Mouse (Mus musculus) forebrain, postnatal 0 days (tissue): ENCODE results near the gene Tdrd7. TPM values are rescaled to one million over a fixed set of nuclear protein-coding genes. Genes with fewer than 3 reads are reported as not detected.

ENCODE experiments used
- ATAC-seq: fragments of 200-750 bp; cut with Nextera tagmentation; 2 replicates; pipeline ENCODE4 v1.8.0; 2017; ENCODE audit warnings: mild to moderate bottlenecking, moderate library complexity
- DNase-seq: peaks from one replicate; pipeline ENCODE4 v3.0.0-alpha.2; 2015
- H3K27ac ChIP-seq: fragments of 300-500 bp; sonication (generic); 2 replicates; pipeline ENCODE4 v1.5.1; 2014; ENCODE audit warnings: low read depth, mild to moderate bottlenecking, antibody characterized with exemption, low read length, moderate library complexity, mixed read lengths
- H3K27me3 ChIP-seq: fragments of 300-500 bp; sonication (generic); 2 replicates; pipeline ENCODE4 v1.6.1; 2014; ENCODE audit warnings: mild to moderate bottlenecking, low read length, mixed read lengths; ENCODE audit not compliant: insufficient read depth
- H3K36me3 ChIP-seq: fragments of 300-500 bp; sonication (generic); 2 replicates; pipeline ENCODE4 v1.6.1; 2014; ENCODE audit warnings: mild to moderate bottlenecking, moderate library complexity; ENCODE audit not compliant: insufficient read depth
- H3K4me1 ChIP-seq: fragments of 300-500 bp; sonication (generic); 2 replicates; pipeline ENCODE4 v1.6.1; 2014; ENCODE audit warnings: antibody characterized with exemption; ENCODE audit not compliant: insufficient read depth
- H3K4me2 ChIP-seq: fragments of 300-500 bp; sonication (generic); 2 replicates; pipeline ENCODE4 v1.6.1; 2014; ENCODE audit warnings: low read depth, mild to moderate bottlenecking, moderate library complexity
- H3K4me3 ChIP-seq: fragments of 300-500 bp; sonication (generic); 2 replicates; pipeline ENCODE4 v1.5.1; 2014; ENCODE audit warnings: low read depth, low read length, mixed read lengths
- H3K9ac ChIP-seq: fragments of 300-500 bp; sonication (generic); 2 replicates; pipeline ENCODE4 v1.6.1; 2014; ENCODE audit warnings: mild to moderate bottlenecking
- H3K9me3 ChIP-seq: fragments of 300-500 bp; sonication (generic); 2 replicates; pipeline ENCODE4 v1.6.1; 2016; ENCODE audit warnings: low read length
- CTCF ChIP-seq: sonication (generic); IDR thresholded peaks from 2 replicates; pipeline ENCODE4 v1.5.1; 2016; ENCODE audit warnings: antibody characterized with exemption, control low read depth, low read depth
- WGBS: fragments of 180-500 bp; shearing (Covaris S2); extraction: QIAGEN DNeasy Blood & Tissue Kit; methylation state at CpG from one replicate; pipeline ENCODE4 v1.1.7; 2014; 5-methylcytosine and 5-hydroxymethylcytosine counted together
- polyA plus RNA-seq: library from polyadenylated mRNA; unstranded; fragments of >200 nt; fragmentation: Nextera tagmentation; extraction: Ambion mirVana; gene quantifications from 2 replicates; pipeline ENCODE4 v1.2.1, GENCODE M21; 2015
- total RNA-seq: library from RNA; depleted of rRNA; stranded (reverse); fragments of >200 nt; gene quantifications from 2 replicates; pipeline ENCODE4 v1.2.3, GENCODE M21; 2014

Tdrd7 gene
- total and polyA plus RNA-seq, 2 experiments from 2014 or later: 21.3 to 39.1 TPM

DNA sequence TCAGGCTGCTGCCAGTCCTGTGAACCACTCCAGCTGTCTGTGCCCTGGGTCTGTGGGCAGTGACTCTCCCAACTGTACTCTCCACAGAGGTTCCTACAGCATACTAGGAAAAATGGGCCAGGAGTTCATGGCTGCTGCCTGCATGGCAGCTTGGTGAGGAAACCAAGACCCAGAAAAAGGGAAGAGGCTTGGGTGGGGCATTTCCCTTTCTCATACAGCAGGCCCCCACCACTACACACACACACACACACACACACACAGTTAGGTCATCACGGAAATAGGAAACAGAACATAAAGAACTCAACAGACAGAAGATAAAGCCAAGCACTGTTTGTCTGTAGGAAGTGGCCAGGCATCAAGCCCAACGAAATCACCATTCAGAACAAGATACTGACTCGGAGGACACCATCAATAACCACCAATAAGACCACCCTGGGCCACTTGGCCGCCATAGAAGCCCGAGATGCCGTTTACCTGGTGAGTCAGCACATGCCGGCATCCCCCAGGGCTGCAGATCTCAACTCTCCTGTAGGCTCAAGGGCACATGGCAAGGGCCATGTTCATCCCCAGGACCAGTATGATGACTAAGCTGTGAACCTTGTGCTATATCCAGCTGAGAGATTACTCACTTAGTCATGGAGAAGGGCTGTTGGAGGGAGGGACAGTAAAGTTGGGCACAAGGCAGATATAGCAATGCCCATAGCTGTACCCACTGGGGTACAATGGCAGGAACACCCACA is 15.9 kb upstream of the Tdrd7 start:
- H3K27ac ChIP-seq: no peak overlapping the region
- ATAC-seq (no peak), DNase-seq (no peak)
- H3K9me3 ChIP-seq: no peaks in the 10 kb centered on the region
- no peak overlapping the region for H3K9ac ChIP-seq
- 84% methylated on average over 7 of the region's 7 CpGs for WGBS
- no peaks in the 10 kb centered on the region for H3K4me1 ChIP-seq
- H3K36me3 ChIP-seq: no peaks in the 10 kb centered on the region
- TF ChIP-seq CTCF: no peak
- H3K4me3 ChIP-seq: no peak overlapping the region
- no peaks in the 10 kb centered on the region for H3K27me3 ChIP-seq
- no peak overlapping the region for H3K4me2 ChIP-seq

- H3K9me3 ChIP-seq: no peaks in the 10 kb centered on the region
- no peak for TF ChIP-seq CTCF
- no peak overlapping the region for H3K27ac ChIP-seq
- no peak for DNase-seq
- no peak overlapping the region for H3K4me2 ChIP-seq
- 94% methylated on average over 18 of the region's 18 CpGs for WGBS
- no peak overlapping the region for H3K9ac ChIP-seq
- ATAC-seq: no peak
- H3K4me1 ChIP-seq: no peaks in the 10 kb centered on the region
- H3K4me3 ChIP-seq: no peak overlapping the region
- H3K36me3 ChIP-seq: no peaks in the 10 kb centered on the region
- no peaks in the 10 kb centered on the region for H3K27me3 ChIP-seq
Measured at GRCm38 (mm10) chr4:45951830-45952229, 13.3 kb upstream of the Tdrd7 start.

GRCm38 (mm10) chr4:45953025-45953919 is 11.9 kb upstream of the Tdrd7 start:
- no peaks in the 10 kb centered on the region for H3K9me3 ChIP-seq
- H3K27me3 ChIP-seq: no peaks in the 10 kb centered on the region
- 94% methylated on average over 23 of the region's 23 CpGs for WGBS
- no peak overlapping the region for H3K4me3 ChIP-seq
- TF ChIP-seq CTCF: no peak
- no peak for ATAC-seq
- H3K4me1 ChIP-seq: no peaks in the 10 kb centered on the region
- no peaks in the 10 kb centered on the region for H3K36me3 ChIP-seq
- H3K9ac ChIP-seq: no peak overlapping the region
- no peak overlapping the region for H3K4me2 ChIP-seq
- no peak overlapping the region for H3K27ac ChIP-seq
- DNase-seq: no peak

DNA sequence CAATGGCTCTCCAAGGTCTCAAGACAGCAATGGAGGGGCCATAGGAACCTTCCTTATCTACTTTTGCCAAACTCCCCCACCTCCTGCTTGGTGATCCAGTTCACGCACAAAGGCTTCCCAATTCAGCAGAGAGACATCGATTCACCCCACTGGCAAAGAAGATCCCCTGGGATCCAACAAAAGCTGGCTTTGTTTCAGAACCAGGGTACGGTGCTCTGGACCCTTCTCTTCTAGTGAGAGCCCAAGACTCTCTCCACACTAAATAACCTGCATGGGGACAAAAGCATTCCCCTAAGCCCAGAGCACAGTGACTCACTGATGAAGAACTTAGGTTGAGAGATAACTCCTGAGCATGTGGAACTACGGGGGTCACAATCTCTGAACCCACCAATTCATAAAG is 9.9 kb upstream of the Tdrd7 start:
- no peaks in the 10 kb centered on the region for H3K4me1 ChIP-seq
- no peak overlapping the region for H3K27ac ChIP-seq
- no peak for DNase-seq
- no peaks in the 10 kb centered on the region for H3K36me3 ChIP-seq
- WGBS: 87% methylated on average over 4 of the region's 4 CpGs
- no peaks in the 10 kb centered on the region for H3K9me3 ChIP-seq
- ATAC-seq: no peak
- no peak overlapping the region for H3K4me2 ChIP-seq
- H3K27me3 ChIP-seq: no peaks in the 10 kb centered on the region
- H3K4me3 ChIP-seq: no peak overlapping the region
- TF ChIP-seq CTCF: no peak
- H3K9ac ChIP-seq: no peak overlapping the region

GRCm38 (mm10) chr4:45956131-45956530 is 9.0 kb upstream of the Tdrd7 start:
- Histone ChIP-seq H3K4me3 (no peak overlapping the region), H3K27me3 (no peaks in the 10 kb centered on the region), H3K27ac (no peak overlapping the region), H3K36me3 (no peaks in the 10 kb centered on the region), H3K4me2 (no peak overlapping the region), H3K4me1 (no peaks in the 10 kb centered on the region), H3K9ac (no peak overlapping the region), H3K9me3 (no peaks in the 10 kb centered on the region)
- WGBS: 94% methylated on average over 8 of the region's 8 CpGs
- no peak for TF ChIP-seq CTCF
- no peak for DNase-seq
- ATAC-seq: no peak

- no peak for TF ChIP-seq CTCF
- no peaks in the 10 kb centered on the region for H3K36me3 ChIP-seq
- DNase-seq (no peak), ATAC-seq (no peak)
- H3K4me2 ChIP-seq: no peak overlapping the region
- 97% methylated on average over 4 of the region's 4 CpGs for WGBS
- H3K4me3 ChIP-seq: no peak overlapping the region
- no peaks in the 10 kb centered on the region for H3K27me3 ChIP-seq
- no peaks in the 10 kb centered on the region for H3K9me3 ChIP-seq
- no peak overlapping the region for H3K27ac ChIP-seq
- H3K4me1 ChIP-seq: no peaks in the 10 kb centered on the region
- no peak overlapping the region for H3K9ac ChIP-seq
Measured at GRCm38 (mm10) chr4:45956706-45957105, 8.4 kb upstream of the Tdrd7 start.

DNA sequence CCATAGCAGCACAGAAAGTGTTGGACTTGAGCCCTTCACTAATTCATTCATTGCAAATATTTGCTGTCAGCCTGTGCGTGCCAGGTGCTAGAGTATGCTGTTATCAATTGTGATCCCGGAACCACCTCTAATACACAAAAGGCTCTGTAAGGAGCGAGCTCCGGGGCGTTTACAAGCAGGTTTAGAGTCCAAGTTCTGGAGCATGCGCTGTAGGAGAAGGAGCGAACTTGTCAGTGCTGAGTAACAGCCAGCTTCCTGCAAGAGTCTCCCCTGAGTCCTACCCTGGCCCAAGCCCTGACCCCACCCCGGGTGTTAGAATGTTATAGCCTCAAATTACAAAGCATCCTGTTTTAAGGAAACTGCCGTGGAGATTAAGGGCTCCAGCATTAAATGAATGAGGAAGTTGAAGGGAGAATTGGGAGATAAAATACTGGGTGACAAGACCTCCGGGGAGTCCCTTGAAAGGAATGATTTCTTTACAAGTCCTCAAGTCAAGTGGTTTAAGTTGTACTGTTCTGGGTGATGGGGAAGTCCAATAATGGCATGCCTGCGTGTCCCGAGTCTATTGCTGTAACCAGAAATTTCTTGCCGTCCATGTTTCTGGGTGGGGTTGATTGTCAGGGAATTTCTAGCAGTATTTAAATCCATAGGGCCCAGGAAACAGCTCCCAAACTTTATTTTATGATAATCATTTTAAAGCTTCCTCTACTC is 758 bp downstream of the Tdrd7 start:
- no peak overlapping the region for H3K9ac ChIP-seq
- no peak overlapping the region for H3K27ac ChIP-seq
- no peak for ATAC-seq
- H3K4me3 ChIP-seq: no peak overlapping the region
- no peaks in the 10 kb centered on the region for H3K36me3 ChIP-seq
- no peaks in the 10 kb centered on the region for H3K4me1 ChIP-seq
- no peak overlapping the region for H3K4me2 ChIP-seq
- TF ChIP-seq CTCF: no peak
- WGBS: 37% methylated on average over 13 of the region's 13 CpGs
- no peak for DNase-seq
- no peaks in the 10 kb centered on the region for H3K27me3 ChIP-seq
- no peaks in the 10 kb centered on the region for H3K9me3 ChIP-seq
